Mouse (Mus musculus) fibroblast of lung, adult 2 months (primary cell): ENCODE measurements around the gene Psmg3.
A peak's percentile ranks its signal among the peaks of the same experiment; 100 is the strongest.

Source experiments
- DNase-seq: peaks from one replicate; pipeline ENCODE4 v3.0.0-alpha.2; 2011; ENCODE audit warnings: low read depth

The Psmg3 gene

DNA sequence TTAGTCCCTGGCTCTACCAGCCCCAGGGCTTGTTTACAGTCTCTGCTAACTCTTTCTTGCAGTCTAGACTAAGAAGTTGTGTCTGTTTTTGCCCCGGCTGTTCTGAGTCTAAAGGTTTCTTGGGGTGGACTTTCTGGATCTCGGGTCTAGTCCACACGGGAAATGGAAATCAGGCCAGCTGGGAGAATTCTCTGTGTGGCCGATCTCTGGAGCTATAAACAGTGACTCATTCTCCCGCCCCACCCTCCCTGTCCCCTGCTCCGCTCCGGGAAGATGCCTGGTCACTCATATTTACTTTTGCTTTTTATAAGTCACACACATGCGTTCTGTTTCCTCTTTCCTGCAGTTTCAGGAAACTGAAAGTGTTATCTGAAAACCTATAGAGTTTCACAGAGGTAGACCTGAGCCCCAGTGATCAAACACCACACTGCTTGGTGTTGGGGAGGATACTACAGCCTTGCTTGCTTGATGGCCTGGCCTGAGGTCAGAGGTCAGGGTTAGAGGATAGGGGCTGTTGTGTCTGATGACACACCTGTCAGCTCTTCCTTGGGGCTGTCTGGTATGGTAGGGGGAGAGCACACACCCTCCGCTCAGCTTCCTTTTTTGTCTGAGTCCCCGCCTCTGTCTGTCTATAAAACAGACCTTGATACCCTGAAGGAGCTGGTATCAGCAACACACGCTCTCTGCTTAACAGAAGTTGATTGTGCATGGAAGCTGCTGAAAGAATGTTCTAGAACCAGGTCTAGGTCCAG is 33.2 kb downstream of the Psmg3 start:
- peak; percentile 85 for DNase-seq

DNA sequence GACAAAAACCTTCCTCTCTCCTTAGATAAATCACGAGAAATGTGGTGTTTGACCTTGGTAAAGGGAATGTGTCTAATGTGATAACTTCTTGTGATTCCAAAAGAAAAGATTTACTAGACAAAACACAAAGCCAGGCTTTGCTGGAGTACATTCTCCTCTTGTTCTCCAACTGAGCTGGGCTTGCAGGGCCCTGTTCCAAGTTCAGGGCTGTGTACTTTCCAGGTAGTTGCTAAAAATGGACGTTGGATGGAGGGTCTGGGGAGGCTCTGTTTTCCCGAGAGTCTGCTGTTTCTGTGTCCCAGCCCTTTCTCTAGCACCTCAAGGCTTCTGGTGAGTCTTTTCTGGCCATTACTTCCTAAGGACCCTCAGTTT is 33.7 kb downstream of the Psmg3 start:
- DNase-seq: no peak

DNA sequence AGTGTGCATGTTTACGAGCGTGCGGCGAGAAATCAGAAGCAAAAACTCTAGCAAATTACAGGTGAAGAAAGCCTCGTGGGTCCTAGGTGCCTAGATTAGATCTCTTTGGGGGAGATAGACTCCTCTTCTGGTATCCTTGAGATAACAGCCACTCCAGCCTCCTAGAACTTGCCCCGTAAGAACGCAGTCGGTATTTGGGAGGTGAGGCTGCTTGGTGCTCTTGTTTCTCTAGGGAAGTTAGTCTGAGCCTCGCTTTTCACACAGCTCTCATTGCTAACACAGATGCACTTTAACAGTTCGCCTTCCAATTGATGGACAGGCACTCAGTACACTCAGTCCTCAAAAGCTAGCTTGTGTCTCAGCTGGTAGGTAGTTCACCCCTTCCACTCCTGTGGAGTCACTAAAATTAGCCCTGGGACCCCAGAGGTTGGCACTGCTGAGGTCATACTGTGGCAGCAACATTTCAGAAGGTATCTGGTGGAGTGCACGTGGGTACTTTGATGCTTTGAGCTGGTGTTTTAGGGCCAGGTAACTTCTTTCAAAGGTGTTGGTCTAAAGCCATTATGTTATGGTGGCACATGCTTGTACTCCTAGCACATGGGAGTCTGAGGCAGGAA is 34.4 kb downstream of the Psmg3 start:
- DNase-seq: no peak

DNA sequence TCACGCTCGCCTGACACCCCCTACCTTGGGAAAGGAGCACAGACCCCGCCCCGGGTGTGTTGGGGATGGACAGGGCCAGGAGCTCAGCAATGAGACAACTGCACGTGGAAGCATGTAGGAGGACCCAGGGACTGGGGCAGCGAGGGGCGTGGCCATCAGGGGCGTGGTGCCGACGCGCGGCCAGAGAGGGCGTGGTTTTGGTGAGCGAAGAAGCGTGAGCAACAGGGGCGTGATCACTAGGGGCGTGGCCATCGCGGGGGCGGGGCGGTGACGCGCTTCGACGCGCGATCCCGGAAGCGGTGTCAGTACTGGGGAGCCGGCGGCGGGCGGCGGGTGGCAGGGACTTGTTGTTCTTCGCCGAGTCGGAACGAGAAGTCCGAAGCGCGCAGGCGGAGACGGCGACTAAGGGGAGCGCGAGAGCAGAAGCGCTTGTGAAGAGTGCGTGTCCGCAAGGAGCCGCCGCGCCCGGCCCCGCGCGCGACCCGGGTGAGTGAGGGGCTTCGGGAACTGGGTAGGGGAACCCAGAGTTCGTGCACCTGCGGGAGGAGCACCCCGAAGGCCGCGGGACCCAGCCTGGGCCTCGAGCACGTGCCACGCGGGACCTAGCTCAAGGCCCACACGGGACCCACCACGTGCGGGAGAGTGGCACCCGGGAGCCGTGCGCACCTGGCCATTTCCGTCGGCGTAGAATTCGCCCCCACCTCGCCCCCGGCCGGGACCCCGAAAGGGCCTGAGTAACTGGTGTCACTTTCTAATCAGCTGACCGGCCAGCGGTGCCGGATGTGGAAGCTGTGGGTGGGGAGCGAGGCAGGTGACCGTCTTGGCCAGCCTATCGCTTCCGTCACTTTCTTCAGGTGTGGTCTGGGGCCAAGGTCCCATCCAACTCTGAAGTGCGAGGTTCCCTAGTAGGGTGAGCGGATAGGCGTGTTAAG is 35.2 kb downstream of the Psmg3 start, which contains the start of gene Mafk:
TSS of gene Mafk (plus strand) at position 287 of the 932 bp plus-strand sequence.
- peak; percentile 93 for DNase-seq

DNA sequence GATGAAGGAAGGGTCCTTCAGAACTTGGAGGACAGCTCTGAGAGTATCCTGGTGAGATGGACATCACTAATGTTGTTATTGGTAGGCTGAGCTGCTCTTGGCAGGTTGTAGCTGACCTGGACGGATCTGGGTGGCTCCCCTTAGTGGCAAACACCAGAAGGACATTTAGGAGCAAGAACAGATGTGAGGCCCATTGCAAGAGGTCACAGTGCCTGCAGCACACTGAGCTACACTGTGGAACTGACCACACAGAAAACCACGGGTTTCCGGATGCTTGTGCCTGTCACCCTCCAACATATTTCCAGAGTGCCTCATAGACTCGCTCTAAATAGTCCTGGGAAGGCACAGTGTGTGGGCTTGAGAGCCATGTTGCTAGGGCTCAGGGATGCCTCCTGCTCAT is 37.2 kb downstream of the Psmg3 start:
- no peak for DNase-seq

DNA sequence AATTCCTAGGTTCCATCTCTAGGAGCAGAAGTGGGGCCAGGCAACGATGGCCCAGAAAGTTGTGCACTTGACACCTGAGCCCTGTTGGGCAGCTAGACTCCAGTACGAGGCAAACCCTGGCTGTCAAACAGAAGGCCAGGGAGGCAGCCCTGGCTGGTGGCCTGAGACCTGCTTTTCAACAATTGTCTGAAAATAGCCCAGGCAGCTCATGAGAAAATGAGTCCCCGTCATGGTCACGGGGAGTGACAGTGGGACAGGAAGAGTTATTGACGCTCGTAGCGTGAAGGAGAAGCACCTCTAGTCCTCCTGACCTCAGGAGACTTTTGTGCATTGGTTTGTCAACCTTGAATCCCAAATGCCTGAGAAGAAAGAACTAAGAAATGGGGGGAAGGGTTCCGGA is 45.3 kb downstream of the Psmg3 start:
- DNase-seq: no peak

DNA sequence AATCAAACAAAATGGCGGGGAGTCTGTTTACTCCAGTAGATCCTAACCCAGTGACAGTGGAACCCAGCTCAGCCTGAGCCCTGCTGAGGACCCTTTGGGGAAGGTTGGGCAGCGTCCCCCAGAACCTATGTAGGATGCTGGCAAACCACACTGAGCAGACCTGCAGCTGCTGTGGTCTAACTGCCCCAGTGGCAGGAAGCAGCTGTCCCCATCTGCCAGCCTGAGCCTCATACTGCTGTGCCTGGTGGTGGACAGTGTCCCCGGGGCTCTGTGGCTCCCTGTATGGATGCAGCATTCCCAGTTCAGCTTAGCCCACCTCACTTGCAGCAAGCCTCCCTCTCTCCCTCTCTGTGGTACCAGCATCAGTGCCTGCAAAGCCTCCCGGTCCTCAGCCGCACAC is 49.7 kb downstream of the Psmg3 start:
- DNase-seq: no peak

DNA sequence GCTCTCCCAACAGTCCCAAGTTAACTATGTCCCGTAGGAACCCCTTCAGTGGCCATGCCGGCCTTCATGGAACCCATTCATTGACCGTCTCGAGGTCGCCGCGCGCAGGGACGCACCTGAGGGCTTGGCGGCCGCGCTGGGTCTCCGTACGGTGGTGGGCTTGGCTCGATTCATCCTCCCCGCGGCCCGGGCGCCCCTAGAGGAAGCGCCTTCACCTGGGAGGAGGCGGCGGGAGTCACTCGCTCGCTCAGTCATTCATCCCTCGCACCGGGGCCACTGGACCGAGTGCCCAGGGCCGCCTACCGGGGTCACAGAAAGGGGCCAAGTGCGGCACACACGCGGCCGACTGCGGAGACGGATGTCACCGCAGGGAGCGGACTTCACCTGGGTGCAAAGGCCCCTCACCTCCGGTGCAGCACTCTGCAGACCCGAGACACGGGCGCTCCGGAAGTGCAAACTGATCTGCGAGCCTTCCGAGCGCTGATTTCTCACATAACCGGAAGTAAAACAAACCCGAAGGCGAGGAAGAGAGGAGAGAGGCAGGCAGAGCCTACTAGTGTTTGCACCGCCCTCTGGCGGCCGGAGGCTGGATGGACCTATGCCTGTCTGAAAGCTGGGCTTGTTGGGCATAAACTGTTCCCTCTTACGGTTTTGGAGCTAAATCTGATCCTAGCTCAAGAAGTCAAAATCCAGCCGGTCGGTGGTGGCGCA is 51.3 kb downstream of the Psmg3 start, which contains the start of gene Ints1:
TSS of gene Ints1 (minus strand) at position 459 of the 711 bp plus-strand sequence.
- peak; percentile 92 for DNase-seq
